Mouse (Mus musculus) testis, adult 2 months (tissue): Measurements from ENCODE around the gene Plekhg2.

ENCODE experiments used
- CTCF ChIP-seq: fragments of 200-500 bp; IDR thresholded peaks from 2 replicates; pipeline ENCODE4 v1.5.1; 2012; ENCODE audit warnings: low read depth, mild to moderate bottlenecking, inconsistent platforms, low read length, moderate library complexity; ENCODE audit not compliant: control insufficient read depth, insufficient read depth, insufficient replicate concordance
- POLR2A ChIP-seq: fragments of 200-500 bp; IDR thresholded peaks from 2 replicates; pipeline ENCODE4 v1.6.1; 2012; ENCODE audit warnings: low read depth, mild to moderate bottlenecking, inconsistent platforms, low read length, moderate library complexity; ENCODE audit not compliant: control insufficient read depth

DNA sequence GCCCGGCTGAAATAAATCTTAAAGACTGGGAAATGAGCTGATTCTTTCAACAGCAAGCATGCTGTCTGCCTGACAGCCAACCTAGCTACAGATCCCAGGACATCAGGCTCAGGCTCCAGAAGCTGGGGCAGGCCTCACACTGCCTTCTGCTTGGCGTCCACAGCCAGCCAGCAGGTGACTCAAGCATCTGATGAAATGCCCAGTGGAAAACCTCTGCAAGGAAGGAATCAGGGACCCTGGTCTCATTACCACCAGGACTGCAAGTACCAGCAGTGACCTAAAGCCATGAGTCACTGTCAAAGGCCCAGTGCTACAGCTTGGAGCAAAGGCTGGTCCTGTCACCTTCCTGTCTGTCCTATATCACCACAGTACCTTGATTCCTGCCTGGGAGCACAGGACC, 36.9 kb downstream of the Plekhg2 start:
- TF ChIP-seq CTCF (no peak), POLR2A (no peak)
